Mouse (Mus musculus) CH12F3 (cell line): ENCODE measurements around the gene Vps37d.

Experiments used
- in situ Hi-C: fragments of 300-500 bp; cut with MboI; formaldehyde crosslinking; loops from 2 replicates; pipeline ENCODE4 v1.14.3; 2020; ENCODE audit warnings: low sequenced_read_pairs

Gene Vps37d

DNA sequence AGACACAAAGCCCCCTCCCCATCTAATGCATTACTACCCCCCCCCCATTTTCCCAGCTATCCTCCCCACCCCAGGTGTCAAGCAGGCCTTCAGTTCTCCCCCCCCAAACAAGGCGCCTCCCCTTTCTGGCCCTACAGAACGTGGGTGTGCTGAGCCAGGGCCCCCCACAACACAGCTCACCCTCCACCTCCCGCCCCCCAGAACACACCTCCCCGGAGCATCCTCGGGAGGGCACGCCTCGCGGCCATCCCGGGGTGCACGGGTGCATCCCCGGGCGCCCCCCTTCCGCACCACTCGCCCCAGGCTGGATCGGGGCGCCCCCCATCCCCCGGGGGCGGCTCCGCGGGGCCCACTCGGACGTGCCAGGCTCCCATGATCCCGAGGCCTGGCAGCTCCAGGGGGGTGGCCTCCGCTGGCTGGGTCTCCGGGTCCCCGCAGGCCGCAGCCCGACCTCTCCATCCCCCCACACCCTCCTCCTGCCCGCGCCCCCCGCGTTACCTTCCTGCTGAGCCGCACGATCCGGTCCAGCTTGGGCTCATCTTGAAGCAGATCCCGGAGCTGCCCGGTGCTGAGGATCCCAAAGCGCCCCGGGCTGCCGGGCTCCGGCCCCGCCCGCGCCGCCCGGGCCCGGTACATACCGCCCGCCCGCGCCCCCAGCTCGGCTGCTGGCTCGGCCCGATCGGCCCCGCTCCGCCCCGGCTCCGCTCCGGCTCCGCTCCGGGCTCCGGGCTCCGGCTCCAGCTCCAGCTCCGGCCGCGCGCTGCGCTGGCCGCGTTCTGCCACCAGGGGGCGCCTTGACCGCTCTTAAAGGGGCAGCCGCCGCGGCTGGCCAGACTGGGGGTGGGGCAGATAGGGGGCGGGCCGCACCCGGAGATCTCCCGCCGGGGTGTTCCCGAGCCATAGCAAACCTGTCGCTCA lies at the start of gene Vps37d:
Vps37d (minus strand) TSS at position 703 of the 918 bp plus-strand sequence.
- in situ Hi-C loops, result no loop called here

DNA sequence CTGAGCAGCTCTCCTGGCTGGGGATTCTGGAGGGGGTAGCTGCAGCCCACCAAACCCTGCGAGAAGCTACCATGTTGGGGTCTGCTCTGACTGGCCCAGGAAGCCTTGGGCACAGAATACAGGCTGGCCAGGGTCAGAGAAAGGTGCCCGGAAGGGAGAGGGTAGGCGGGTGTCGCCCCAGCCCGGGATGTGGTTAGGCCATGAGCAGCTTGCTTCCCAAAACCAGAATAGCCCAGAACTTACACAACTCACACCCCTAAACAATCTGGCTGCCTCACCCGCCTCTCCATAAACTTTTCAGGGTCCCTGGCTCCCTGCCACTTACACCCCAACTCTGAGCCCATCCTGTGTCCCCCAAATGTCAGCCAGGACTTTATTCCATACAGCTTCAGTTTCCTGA lies 49.6 kb upstream of the Vps37d start:
- in situ Hi-C loops, result no loop called here

DNA sequence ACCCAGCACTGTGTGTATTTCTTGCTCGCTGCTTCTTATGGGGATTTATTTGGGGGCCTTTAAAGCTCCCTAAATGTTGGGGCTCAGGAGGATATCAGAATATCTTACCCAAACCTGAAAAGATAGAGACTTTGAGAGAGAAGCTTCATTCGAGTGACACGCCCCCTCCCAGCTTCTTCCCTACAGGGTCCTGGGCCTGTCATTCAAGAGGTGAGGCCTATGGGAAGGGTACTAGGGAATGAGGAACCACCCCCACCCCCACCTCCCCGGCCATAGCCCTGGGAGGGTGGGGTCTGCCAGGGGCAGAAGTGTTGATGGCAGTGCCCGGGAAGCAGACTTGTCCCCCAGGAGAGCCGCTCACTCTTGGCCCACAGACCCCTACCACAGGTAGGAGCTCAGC lies 48.1 kb upstream of the Vps37d start:
- in situ Hi-C loops, result no loop called here

DNA sequence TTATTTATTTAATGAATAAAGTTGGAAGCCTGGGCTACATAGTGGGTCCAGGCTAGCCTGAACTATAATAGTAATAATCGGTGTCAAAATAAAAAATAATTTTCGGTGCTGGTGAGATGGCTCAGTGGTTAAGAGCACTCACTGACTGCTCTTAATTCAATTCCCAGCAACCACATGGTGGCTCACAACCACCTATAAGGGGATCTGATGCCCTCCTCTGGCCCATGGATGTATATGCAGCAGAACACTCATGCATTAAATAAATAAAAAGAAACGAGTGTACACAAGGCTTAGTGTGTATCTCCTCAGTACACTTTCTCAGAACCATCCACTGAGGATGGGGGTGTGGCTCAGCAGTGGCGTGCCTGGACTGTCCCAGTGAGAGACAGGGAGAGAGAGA lies 42.7 kb upstream of the Vps37d start:
- in situ Hi-C loops, result no loop called here

DNA sequence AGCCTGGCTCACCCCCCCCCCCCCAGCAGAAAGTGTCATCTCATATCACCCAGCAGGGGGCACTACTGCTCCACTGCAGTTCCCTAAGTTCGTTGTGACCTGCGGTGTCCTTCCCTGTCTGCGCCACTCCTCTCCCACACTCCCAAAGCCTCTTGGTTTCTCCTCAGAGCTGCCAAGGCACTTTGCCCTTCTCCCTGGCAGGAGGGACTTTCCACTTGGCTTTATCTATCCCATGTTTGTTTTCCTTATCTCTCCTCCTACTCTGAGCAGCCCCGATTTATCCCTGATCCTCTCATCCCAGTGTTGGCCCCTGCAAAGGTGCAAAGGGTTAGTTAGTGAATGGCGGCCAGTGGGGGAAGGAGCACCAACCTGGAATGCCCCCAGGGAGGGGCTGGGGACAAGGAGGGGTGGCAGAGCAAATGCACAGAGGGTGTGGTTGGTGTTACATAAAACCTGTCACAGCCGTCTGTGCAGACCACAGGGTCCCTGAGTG lies 40.6 kb upstream of the Vps37d start:
- in situ Hi-C loops, result no loop called here

DNA sequence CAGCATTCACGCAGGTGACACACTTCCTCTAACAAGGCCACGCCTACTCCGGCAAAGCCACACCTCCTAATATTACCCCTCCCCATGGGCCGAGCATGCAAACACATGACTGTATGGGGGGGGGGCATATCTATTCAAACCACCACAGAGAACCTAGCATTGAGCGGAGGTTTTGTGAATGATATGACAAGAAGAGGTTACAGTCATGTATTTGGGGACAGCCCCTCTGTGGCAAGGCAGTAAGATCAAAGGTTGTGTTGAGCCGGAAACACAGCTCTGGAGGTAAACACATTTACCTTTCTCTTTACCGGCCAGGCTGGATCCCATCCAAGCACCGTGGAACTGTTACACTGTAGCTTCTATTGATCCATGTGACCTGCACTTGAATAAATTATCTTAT lies 37.2 kb upstream of the Vps37d start:
- in situ Hi-C loops, result no loop called here

DNA sequence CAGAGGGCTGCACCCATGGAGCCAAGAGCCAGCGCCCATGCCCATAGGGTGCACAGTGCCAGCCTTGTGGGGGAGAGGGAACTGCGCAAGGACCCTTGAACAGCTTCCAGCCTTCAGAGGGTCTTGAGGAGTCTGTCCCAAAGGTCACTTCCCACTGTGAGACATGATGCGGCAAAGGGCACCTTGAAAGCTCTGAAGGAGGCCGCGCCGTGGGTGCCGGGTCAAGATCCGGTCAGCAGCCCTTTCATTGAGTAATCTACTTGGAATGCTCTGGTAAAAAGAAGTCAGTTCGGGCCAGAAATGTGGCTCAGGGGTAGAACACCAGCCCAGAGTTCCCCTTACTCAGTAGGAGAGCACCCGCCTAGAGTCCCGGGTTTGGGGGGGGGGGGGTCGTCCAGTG lies 35.7 kb upstream of the Vps37d start:
- in situ Hi-C loops, result no loop called here

DNA sequence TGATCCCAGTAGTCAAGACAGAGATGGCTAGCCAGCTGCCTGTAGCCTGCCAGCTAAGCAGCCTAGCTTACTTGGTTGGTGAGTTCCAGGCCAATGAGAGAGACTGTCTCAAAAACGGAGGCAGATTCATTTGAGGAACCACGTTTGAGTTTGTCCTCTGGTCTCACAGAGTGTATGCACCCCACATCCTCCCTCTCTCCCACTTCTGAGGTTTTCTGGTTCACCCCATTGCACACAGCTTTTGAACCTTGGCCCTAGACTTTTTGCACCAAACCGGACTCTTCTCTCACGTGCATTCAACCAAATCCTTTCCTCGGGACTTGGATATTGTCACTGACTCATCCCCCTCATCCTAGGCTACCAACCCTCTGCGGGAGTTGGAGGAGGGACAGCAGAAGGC lies 31.9 kb upstream of the Vps37d start:
- in situ Hi-C loops, result no loop called here

DNA sequence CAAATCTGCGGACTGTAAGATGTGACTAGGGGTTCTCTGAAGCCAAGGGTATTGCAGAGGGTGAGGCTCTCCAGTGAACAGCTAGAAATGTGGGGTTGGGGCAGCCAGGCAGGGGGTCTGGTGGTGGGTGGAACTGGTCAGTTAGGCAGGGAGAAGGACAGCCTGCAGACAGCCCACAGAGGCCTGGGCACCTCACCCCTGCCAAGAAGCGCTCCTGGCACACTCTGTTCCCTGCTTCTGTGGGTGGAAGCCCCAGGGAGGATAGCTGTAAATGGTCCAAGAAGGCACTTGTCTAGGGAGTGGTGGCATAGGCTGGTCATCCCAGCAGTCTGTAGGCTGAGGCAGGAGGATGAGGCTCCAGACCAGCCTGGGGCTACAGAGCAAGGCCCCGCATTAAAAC lies 31.4 kb upstream of the Vps37d start:
- in situ Hi-C loops, result no loop called here

DNA sequence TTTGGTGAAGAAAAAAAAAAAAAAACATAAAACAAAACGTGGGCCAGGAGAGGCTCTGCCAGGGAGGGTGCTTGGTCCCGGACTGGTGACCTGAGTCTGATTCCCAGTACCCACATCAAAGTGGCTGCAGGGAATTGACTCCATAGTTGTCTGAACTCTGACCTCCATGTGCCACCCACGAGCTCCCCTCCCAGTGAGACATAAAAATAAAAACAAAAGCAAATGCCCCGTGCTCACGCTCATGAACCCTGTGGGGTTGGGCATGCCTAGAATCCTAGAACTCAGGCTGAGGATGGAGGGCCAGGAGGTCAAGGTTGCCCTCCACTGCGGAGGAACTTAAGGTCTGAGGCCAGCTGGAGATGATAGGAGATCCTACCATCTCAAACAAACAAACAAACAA lies 31.0 kb upstream of the Vps37d start:
- in situ Hi-C loops, result no loop called here

DNA sequence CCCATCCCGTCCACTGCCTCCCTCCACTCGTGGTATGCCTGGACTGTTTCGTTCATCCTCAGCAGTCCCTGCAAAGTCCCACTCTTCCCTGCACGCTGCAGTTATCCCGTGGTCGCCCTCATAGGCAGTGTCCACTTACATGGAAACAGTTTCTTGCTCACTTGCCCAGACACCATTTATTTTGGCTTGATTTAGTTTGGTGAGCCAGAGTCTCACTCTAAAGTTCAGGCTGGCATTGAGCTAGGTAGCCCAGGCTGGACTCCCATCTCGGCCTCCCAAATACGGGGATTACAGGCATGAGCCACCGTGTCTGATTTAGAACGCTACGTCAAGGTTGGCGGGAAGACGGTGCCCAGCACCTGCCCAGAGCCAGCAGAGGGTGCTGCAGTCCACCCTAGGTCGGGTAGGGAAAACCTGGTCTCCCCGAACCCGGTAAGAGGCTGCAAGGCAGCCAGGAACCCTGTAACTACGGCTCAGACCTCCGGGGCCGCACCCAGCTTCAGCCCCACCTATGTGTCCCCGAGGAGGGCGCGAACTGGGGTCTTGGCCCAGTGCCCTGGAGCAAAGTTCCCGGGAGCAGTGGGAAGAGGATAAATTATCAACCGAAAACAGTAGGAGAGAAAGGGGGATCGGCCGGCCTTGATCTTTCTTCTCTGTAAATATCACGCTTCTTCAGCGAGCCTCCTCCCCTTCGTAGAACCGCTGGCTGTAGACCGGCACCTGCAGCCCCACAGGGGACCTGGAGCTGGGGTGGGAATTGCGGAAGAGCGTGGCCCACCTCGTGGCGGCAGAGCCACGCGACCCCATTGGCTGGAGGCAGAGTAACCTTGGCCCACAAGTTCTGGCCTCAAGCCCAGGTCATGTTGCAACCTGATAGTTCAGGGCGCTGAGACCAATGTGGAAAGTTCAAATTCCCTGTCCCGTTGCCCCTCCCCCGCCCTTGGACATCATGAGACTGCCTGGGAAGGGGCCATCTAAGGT lies 29.7 kb upstream of the Vps37d start:
- in situ Hi-C loops, result no loop called here

DNA sequence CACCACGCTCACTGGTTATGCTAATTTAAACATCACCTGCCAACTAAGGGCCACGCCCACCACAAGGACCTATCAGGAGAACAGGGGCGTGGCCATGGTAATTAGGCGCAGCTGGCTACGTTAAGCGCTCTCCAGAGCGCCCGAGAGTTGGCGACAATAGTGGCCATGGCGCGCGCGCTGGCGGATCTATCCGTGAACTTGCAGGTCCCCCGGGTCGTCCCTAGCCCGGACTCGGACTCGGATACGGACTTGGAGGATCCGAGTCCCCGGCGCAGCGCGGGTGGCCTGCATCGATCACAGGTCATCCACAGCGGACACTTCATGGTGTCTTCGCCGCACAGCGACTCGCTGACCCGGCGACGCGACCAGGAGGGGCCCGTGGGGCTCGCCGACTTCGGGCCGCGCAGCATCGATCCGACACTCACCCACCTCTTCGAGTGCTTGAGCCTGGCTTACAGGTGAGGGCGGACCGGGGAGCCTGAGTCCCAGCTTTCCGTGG lies 28.7 kb upstream of the Vps37d start:
- in situ Hi-C loops, result no loop called here

DNA sequence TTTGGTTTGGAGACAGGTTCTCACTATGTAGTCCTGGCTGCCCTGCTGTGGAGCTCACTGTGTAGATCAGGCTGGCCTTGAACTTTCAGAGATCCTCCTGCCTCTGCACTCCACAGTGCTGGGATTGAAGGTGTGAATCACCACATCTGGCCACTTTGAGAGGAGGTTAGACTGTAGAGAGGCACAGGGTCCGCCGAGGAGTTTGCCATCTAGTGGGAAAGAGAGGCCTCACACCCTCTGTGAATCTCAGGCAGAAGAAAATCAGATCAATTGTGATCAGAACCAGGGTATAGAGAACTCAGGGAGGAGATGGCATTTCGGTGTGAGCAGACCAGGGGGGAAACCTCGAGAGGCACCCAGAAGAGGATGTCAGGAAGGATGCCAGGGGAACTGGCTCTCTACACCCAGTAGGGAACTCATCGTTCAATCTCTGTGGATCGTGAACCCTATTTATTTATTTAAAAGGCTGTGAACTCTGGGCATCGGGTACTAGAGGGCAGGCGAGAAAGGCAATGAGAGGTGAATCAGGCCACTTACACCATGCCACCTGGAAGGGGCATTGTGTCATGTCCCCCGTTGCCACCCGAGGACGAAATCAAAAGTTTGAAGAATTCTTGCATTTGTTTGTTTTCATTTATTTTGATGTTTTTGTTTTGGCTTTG lies 26.1 kb upstream of the Vps37d start:
- in situ Hi-C loops, result no loop called here

DNA sequence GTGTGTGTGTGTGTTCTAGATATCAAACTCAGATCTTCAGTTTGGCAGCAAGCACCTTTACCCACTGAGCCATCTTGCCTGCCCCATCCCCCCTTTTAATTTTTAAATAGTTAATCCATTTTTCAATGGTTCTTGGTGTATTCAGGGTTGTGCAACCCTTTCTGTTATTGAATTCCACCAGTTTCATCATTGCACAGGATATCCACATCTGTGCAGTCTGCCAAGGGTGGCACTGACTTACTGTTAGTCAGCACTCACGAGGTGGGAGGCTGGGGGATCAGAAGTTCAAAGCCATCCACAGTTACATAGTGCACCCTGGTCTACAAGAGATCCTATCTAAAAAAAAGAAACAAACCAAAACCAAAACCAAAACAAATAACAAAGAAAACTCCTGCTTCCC lies 22.9 kb upstream of the Vps37d start:
- in situ Hi-C loops, result no loop called here

DNA sequence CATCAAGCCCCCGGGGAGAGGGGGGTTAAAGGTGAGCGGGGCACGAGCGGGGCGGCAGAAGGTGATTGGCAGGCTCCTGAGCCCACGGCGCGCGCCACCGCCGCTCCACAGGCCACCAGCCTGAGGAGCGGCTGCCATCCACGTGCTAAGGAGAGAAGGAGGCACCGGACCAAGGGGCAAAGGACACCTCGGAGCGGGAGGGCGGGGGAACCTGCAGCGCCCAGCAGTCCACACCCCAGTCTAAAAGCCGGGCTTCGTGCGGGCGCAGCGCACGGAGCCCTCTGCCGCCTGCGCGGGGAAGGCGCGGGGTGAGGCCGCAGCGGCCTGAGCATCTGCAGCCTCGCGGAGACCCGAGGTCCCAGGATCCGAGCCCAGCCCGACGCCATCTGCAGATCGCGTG lies 11.6 kb upstream of the Vps37d start, which contains the start of gene Mlxipl:
Mlxipl (plus strand) TSS at position 238 of the 400 bp plus-strand sequence.
- in situ Hi-C loops, result no loop called here

DNA sequence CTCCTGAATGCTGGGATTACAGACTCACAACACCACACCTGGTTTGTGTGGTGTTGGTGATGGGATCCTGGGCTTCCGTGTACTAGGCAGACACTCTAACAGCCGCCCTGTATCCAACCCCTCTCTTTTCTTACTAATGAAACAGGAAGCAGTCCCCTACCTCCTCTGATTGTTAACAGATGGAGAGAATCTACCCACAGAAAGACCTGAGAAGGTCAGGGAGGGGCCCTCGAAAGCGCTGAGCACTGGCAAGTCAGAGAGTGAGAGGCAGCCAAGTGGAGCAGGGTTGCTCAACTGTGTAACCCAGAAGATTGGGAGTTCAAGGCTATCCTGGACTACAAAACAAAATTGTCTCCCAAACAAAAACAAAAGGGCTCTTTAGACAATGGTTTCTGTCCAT lies 8.8 kb upstream of the Vps37d start:
- in situ Hi-C loops, result no loop called here

DNA sequence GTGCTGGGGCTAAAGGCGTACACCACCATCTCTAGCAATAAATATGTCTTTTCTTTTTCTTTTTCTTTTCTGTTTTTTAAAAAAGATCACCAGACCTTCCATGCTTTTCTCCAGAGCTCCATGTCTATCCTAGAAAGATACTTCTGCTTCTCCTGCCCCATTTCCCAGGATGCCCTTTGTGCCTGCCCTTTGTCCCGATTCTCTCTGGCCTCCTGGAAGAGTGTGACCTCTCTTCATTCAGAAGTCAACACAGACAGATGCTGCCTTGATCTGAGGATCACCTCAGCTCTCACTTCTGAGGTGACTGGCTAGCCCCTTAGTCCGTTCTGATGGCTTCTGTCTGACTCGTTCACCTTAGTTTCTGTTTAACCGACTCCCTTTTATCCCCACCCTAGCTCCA lies 2.5 kb upstream of the Vps37d start:
- in situ Hi-C loops, result no loop called here

DNA sequence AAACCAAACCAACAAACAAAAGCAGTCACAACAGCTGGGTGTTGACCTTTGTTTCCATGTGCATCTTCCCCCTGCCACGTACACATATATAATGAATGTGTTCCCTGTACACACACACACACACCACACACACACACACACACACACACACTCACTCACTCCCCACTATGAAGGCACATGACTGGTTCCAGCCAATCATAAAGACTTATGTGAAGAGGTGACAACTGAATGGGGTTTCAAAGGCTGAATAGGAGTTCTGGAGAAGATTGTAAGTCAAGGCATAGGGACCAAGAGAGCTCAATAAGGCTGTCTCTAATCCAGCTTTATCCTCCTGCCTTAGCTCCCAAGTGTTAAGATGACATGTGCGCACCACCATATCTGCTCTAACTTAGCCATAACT lies 1.5 kb upstream of the Vps37d start:
- in situ Hi-C loops, result no loop called here

DNA sequence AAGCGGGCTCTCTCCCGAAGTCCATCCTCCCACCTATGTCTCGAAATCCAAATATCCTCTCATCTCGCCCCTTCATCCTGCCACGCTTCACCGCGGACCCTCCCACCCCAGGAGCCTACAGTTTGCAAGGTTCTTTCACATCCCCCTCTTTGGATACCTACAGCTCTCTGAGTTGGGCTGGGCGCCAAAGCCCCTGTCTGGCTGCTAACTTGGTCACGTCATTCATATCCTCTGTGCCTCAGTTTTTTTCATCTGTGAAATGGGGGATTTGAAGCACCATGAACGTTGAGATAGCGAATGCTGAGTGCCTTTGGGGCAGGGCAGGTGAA lies 380 bp upstream of the Vps37d start:
- in situ Hi-C loops, result no loop called here

DNA sequence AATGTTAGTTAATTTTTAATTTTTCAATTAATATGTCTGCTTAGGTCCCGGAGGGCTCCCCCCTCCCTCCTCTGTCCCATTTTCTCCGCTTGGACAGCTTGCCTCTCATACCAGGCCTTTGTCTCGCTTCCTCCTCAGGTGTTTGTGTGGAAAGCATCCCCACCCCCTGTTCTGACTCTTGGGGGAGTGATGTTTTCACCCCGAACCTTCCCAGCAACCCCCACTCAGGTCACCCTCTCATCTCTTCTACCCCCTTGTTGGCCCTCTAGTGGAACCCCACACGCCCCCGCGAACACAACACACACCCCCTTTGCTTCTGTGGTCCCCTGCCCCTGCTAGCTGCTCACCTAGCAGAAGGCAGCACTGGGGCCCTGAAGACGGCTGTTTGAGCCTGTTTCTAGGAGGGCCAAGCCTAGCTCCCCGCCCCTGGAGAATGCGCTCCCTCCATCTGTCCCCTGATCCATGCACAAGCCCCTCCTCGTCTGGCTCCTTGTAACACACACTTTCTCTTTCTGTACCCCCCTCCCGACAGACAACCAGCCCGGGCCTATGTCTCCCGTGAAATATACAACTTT lies 1.0 kb downstream of the Vps37d start:
- in situ Hi-C loops, result no loop called here

DNA sequence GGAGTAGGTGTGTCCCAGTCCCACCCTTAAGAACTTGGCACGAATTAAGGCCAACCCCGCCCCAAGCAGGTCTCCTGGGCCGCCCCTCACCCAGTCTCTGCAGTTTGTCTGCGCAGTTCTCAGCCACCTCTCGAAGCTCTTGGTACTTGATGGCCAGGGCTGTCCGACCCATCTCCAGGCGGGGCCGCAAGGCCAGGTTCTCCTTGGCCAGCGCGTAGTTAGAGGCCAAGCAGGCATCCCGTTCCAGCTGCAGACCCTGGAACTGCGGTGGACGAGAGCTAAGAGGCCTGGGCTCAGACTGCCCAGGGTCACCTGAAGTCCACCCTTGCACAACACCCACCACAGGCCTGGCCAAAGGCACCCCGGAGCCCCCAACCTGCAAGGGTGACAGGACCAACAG lies 1.7 kb downstream of the Vps37d start:
- in situ Hi-C loops, result no loop called here
